Mouse (Mus musculus): ENCODE results near the gene Slc47a1.
A peak's percentile ranks its signal among the peaks of the same experiment; 100 is the strongest.

DNA sequence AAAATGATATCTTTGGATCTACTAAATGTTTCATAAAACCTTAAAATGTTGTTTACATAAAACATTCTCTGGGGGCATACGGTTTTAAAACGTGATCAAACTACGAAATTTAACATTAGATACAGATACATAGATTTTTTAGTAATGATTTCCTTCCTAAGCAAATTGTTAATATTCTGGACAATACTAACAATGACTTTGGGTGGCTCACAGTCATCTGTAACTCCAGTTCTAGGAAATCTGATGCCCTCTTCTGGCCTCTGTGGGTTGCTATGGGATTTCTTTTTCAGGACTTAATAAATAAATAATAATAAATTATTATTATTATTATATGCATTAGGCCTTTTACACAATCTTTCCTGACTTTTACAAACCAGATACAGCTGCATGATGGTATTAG is 30.9 kb upstream of the Slc47a1 start:
- TF ChIP-seq CTCF (IDR thresholded peaks at IDR 0.05) (peak; percentile 42), EP300 (IDR thresholded peaks at IDR 0.05) (no peak)
